Mouse (Mus musculus) embryonic fibroblast, embryonic 13.5 days (primary cell): ENCODE measurements around the gene Fam162a.
"Not testable (repeated sequence)": the region's sequence is repeated elsewhere in the genome, so short reads cannot be mapped to it uniquely, and the experiment has no call there.

Source experiments
- CTCF ChIP-seq: IDR thresholded peaks from 2 replicates; pipeline ENCODE4 v1.5.1; 2011; ENCODE audit warnings: mild to moderate bottlenecking, control low read depth, low read length, moderate library complexity, borderline replicate concordance; ENCODE audit not compliant: insufficient read depth
- POLR2A ChIP-seq: IDR thresholded peaks from 2 replicates; pipeline ENCODE4 v1.6.1; 2011; ENCODE audit warnings: low read depth, mild to moderate bottlenecking, control low read depth, low read length, moderate library complexity

GRCm38 (mm10) chr16:36111486-36111885 is 40.1 kb upstream of the Fam162a start:
- not testable (repeated sequence) for TF ChIP-seq POLR2A, CTCF
